Mouse (Mus musculus): ENCODE data around the gene Gm12166. TPM values are rescaled to one million over a fixed set of nuclear protein-coding genes. Genes with fewer than 3 reads are reported as not detected.
A peak's percentile ranks its signal among the peaks of the same experiment; 100 is the strongest.
"Not testable (repeated sequence)": the region's sequence is repeated elsewhere in the genome, so short reads cannot be mapped to it uniquely, and the experiment has no call there.

Gene Gm12166
- polyA plus RNA-seq, 1 experiment from 2014 or later: 3.4 TPM

DNA sequence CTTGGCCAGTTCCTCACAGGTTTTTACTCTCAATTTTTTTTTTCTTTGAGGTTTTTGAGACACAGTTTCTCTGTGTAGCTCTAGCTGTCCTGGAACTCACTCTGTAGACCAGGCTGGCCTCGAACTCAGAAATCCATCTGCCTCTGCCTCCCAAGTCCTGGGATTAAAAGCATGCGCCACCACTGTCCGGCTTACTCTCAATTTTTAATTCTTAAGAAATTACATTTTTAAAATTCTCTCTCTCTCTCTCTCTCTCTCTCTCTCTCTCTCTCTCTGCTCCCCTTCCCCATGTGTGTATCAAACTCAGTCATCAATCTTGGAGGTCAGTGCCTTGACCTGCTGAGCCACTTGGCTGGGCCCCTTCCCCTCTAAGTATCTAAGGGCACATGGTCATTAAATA is 1.3 kb upstream of the Gm12166 start:
- H3K4me2 ChIP-seq; H3K27me3 ChIP-seq (replicated peaks); H3K9ac ChIP-seq; H3K27ac ChIP-seq (ENCODE audit: poor library complexity, severe bottlenecking); H3K9me3 ChIP-seq (replicated peaks); H3K36me3 ChIP-seq; H3K4me3 ChIP-seq; ATAC-seq (ENCODE audit: insufficient number of reproducible peaks, low FRiP score): not testable (repeated sequence)
- 95% methylated on average over 3 of the region's 3 CpGs for WGBS
- peaks cover 23% of the 10 kb centered on the region for H3K4me1 ChIP-seq (replicated peaks)

- no peak for ATAC-seq (ENCODE audit: insufficient number of reproducible peaks, low FRiP score)
- no peak overlapping the region for H3K4me2 ChIP-seq
- H3K4me1 ChIP-seq (replicated peaks): no peaks in the 10 kb centered on the region
- no peak overlapping the region for H3K27ac ChIP-seq (ENCODE audit: poor library complexity, severe bottlenecking)
- no peaks in the 10 kb centered on the region for H3K36me3 ChIP-seq
- no peaks in the 10 kb centered on the region for H3K9me3 ChIP-seq (replicated peaks)
- WGBS: 80% methylated on average over 3 of the region's 3 CpGs
- H3K9ac ChIP-seq: no peak overlapping the region
- H3K4me3 ChIP-seq: no peak overlapping the region
- no peaks in the 10 kb centered on the region for H3K27me3 ChIP-seq (replicated peaks)
These were observed 4.9 kb downstream of the Gm12166 start for GRCm38 (mm10) chr11:46047264-46047663.

GRCm38 (mm10) chr11:46044781-46045180 is 7.3 kb downstream of the Gm12166 start:
- peaks cover 7% of the 10 kb centered on the region; the same call in 1 of the 2 replicates for H3K4me1 ChIP-seq (replicated peaks)

GRCm38 (mm10) chr11:46041607-46042267 is 10.4 kb downstream of the Gm12166 start:
- Histone ChIP-seq H3K9ac (no peak overlapping the region), H3K27ac (ENCODE audit: poor library complexity, severe bottlenecking) (no peak overlapping the region), H3K27me3 (replicated peaks) (no peaks in the 10 kb centered on the region), H3K4me1 (replicated peaks) (peaks cover 7% of the 10 kb centered on the region; the same call in 1 of the 2 replicates), H3K36me3 (no peaks in the 10 kb centered on the region), H3K9me3 (replicated peaks) (0 out of 2 replicates have a peak, but pooled peaks cover 6% of the 10 kb centered on the region), H3K4me3 (no peak overlapping the region), H3K4me2 (no peak overlapping the region)
- no peak for ATAC-seq (ENCODE audit: insufficient number of reproducible peaks, low FRiP score)
- 61% methylated on average over 12 of the region's 12 CpGs for WGBS

More at GRCm38 (mm10) chr11:46044781-46045180, 7.3 kb downstream of the Gm12166 start:
- Histone ChIP-seq H3K4me3 (no peak overlapping the region), H3K4me2 (no peak overlapping the region), H3K9me3 (replicated peaks) (no peaks in the 10 kb centered on the region), H3K27ac (ENCODE audit: poor library complexity, severe bottlenecking) (no peak overlapping the region), H3K27me3 (replicated peaks) (no peaks in the 10 kb centered on the region), H3K36me3 (no peaks in the 10 kb centered on the region), H3K9ac (no peak overlapping the region)
- no peak for ATAC-seq (ENCODE audit: insufficient number of reproducible peaks, low FRiP score)
- 87% methylated on average over 5 of the region's 5 CpGs for WGBS

GRCm38 (mm10) chr11:46040841-46041556 is 11.1 kb downstream of the Gm12166 start:
- Histone ChIP-seq H3K4me3 (no peak overlapping the region), H3K4me1 (replicated peaks) (peaks cover 7% of the 10 kb centered on the region; the same call in 1 of the 2 replicates), H3K4me2 (no peak overlapping the region), H3K27ac (ENCODE audit: poor library complexity, severe bottlenecking) (no peak overlapping the region), H3K36me3 (no peaks in the 10 kb centered on the region), H3K9ac (no peak overlapping the region), H3K27me3 (replicated peaks) (no peaks in the 10 kb centered on the region), H3K9me3 (replicated peaks) (0 out of 2 replicates have a peak, but pooled peaks cover 6% of the 10 kb centered on the region)
- 72% methylated on average over 9 of the region's 9 CpGs for WGBS
- ATAC-seq (ENCODE audit: insufficient number of reproducible peaks, low FRiP score): no peak

- H3K4me1 ChIP-seq (replicated peaks): peaks cover 7% of the 10 kb centered on the region; the same call in 1 of the 2 replicates
- no peak overlapping the region for H3K4me3 ChIP-seq
- 56% methylated on average over 11 of the region's 11 CpGs for WGBS
- H3K36me3 ChIP-seq: no peaks in the 10 kb centered on the region
- H3K27me3 ChIP-seq (replicated peaks): no peaks in the 10 kb centered on the region
- H3K9ac ChIP-seq: no peak overlapping the region
- no peak overlapping the region for H3K4me2 ChIP-seq
- no peak for ATAC-seq (ENCODE audit: insufficient number of reproducible peaks, low FRiP score)
- H3K9me3 ChIP-seq (replicated peaks): 0 out of 2 replicates have a peak, but pooled peaks cover 6% of the 10 kb centered on the region
- H3K27ac ChIP-seq (ENCODE audit: poor library complexity, severe bottlenecking): no peak overlapping the region
These were observed 12.8 kb downstream of the Gm12166 start for GRCm38 (mm10) chr11:46039335-46039734.

DNA sequence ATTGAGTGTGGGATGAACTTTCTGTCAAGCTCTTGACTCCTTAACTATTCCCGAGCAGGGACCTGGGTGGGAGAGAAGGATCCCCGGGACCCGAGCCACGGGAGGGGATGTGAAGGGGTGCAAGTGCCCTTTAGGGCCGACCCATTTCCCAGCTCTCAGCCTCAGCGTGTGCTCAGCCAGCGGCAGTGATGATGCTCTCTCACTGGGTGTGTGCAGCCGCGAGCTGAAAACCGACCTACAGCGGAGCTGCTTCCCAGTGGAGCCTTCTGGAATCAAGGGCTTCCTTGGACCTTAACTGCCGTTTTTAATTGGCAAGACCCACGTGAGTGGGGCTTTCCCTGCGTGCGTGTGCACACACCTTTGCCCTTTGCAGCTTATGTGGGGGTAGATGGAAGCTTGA is 13.2 kb downstream of the Gm12166 start:
- no peak for ATAC-seq (ENCODE audit: insufficient number of reproducible peaks, low FRiP score)
- Histone ChIP-seq H3K36me3 (no peaks in the 10 kb centered on the region), H3K27me3 (replicated peaks) (no peaks in the 10 kb centered on the region), H3K9me3 (replicated peaks) (0 out of 2 replicates have a peak, but pooled peaks cover 6% of the 10 kb centered on the region), H3K27ac (ENCODE audit: poor library complexity, severe bottlenecking) (no peak overlapping the region), H3K4me1 (replicated peaks) (peaks cover 7% of the 10 kb centered on the region; the same call in 1 of the 2 replicates), H3K9ac (no peak overlapping the region), H3K4me3 (no peak overlapping the region), H3K4me2 (no peak overlapping the region)
- 74% methylated on average over 15 of the region's 15 CpGs for WGBS

DNA sequence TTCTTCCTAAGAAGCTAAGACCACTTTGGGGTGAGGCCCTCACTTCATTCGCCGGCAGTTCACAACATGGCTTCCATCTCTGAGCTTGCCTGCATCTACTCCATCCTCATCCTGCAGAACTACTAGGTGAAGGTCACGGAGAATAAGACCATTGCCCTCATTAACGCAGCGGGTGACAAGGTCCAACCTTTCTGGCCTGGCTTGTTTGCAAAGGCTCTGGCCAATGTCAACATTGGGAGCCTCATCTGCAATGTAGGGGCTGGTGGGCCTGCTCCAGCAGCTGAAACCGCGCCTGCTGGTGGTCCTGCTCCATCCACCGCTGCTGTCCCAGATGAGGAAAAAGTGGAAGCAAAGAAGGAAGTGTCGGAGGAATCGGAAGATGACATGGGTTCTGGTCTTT is 15.7 kb downstream of the Gm12166 start:
- no peaks in the 10 kb centered on the region for H3K27me3 ChIP-seq (replicated peaks)
- H3K4me1 ChIP-seq (replicated peaks): peaks cover 2% of the 10 kb centered on the region; the same call in 1 of the 2 replicates
- H3K9ac ChIP-seq: no peak overlapping the region
- H3K27ac ChIP-seq (ENCODE audit: poor library complexity, severe bottlenecking): no peak overlapping the region
- H3K9me3 ChIP-seq (replicated peaks): 0 out of 2 replicates have a peak, but pooled peaks cover 6% of the 10 kb centered on the region
- ATAC-seq (ENCODE audit: insufficient number of reproducible peaks, low FRiP score): no peak
- no peak overlapping the region for H3K4me3 ChIP-seq
- WGBS: 89% methylated on average over 10 of the region's 10 CpGs
- H3K4me2 ChIP-seq: no peak overlapping the region
- H3K36me3 ChIP-seq: no peaks in the 10 kb centered on the region

GRCm38 (mm10) chr11:46032956-46033355 is 19.2 kb downstream of the Gm12166 start:
- Histone ChIP-seq H3K4me1 (replicated peaks) (peaks cover 16% of the 10 kb centered on the region), H3K27me3 (replicated peaks) (no peaks in the 10 kb centered on the region), H3K9me3 (replicated peaks) (0 out of 2 replicates have a peak, but pooled peaks cover 6% of the 10 kb centered on the region), H3K4me3 (no peak overlapping the region), H3K4me2 (no peak overlapping the region), H3K27ac (ENCODE audit: poor library complexity, severe bottlenecking) (no peak overlapping the region), H3K9ac (no peak overlapping the region), H3K36me3 (no peaks in the 10 kb centered on the region)
- ATAC-seq (ENCODE audit: insufficient number of reproducible peaks, low FRiP score): no peak
- 85% methylated on average over 7 of the region's 7 CpGs for WGBS

GRCm38 (mm10) chr11:46031470-46031869 is 20.7 kb downstream of the Gm12166 start:
- no peak overlapping the region for H3K4me2 ChIP-seq
- no peaks in the 10 kb centered on the region for H3K36me3 ChIP-seq
- H3K4me1 ChIP-seq (replicated peaks): peaks cover 16% of the 10 kb centered on the region
- H3K4me3 ChIP-seq: no peak overlapping the region
- no peak overlapping the region for H3K27ac ChIP-seq (ENCODE audit: poor library complexity, severe bottlenecking)
- H3K9me3 ChIP-seq (replicated peaks): 0 out of 2 replicates have a peak, but pooled peaks cover 2% of the 10 kb centered on the region
- H3K9ac ChIP-seq: no peak overlapping the region
- no peaks in the 10 kb centered on the region for H3K27me3 ChIP-seq (replicated peaks)
- 52% methylated on average over 3 of the region's 3 CpGs for WGBS
- ATAC-seq (ENCODE audit: insufficient number of reproducible peaks, low FRiP score): no peak

DNA sequence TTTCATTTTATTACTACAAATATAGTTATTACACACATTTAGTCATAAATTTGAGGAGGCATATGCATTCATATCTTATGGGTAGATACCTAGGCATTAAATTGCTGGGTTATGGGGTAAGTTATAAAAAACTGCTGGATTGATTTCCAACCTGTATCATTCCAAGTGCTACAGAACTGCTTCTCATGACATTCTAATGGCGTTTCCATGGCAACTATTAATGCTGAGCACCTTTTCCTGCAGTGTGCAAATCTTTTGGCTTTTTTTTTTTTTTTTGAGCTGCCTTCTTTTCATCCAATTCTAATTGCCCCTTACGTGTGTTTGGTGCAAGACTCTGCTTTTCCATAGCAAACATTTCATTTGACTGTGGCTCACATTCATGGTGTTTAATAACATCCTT is 22.1 kb downstream of the Gm12166 start:
- Histone ChIP-seq H3K27ac (ENCODE audit: poor library complexity, severe bottlenecking) (peak overlapping the region; percentile 51; the same call in 1 of the 2 replicates), H3K36me3 (no peaks in the 10 kb centered on the region), H3K9ac (no peak overlapping the region), H3K9me3 (replicated peaks) (0 out of 2 replicates have a peak, but pooled peaks cover 2% of the 10 kb centered on the region), H3K4me1 (replicated peaks) (peaks cover 16% of the 10 kb centered on the region), H3K4me3 (no peak overlapping the region), H3K4me2 (no peak overlapping the region), H3K27me3 (replicated peaks) (no peaks in the 10 kb centered on the region)
- WGBS: 78% methylated on average over 2 of the region's 2 CpGs
- ATAC-seq (ENCODE audit: insufficient number of reproducible peaks, low FRiP score): no peak
